Mouse (Mus musculus) mouse embryonic stem cell (cell line): ENCODE results near the gene Mllt3.

Experiments
- in situ Hi-C, 2 experiments: fragments of 300-500 bp; cut with MboI; formaldehyde crosslinking; loops; 1 replicate in 1 of 2; 3 replicates in 1 of 2; pipeline ENCODE4 v1.14.3; 2019 to 2020; ENCODE audit warnings: low sequenced_read_pairs in 2 of 2, low pct_unique_long_range_greater_than_20kb in 1 of 2, mixed read lengths in 1 of 2; ENCODE audit not compliant: unreplicated experiment in 1 of 2

Gene Mllt3

GRCm38 (mm10) chr4:87857982-87858381 lies 175.2 kb downstream of the Mllt3 start:
- in situ Hi-C loops = no loop called here

DNA sequence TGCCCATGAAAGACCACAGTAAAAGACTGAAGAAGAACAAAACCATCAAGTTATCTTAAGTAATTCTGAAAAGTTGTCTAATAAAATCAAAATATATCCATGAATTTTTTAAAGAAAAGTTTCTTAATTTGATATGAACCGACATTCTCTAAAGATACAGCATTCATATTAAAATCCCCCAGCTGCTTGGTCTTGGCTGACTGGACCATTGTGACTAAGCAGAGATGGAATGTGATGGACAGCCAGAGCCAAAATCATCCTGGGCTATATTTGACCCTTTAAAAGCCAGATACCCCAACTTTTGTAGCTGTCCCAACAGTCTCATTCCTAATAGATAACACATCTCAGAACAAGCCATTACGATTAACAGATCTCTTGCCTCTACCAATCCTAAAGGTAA lies 180.7 kb downstream of the Mllt3 start:
- in situ Hi-C loops = no loop called here

- in situ Hi-C loops = no loop called here
Measured at GRCm38 (mm10) chr4:87850051-87850450, 183.1 kb downstream of the Mllt3 start.

DNA sequence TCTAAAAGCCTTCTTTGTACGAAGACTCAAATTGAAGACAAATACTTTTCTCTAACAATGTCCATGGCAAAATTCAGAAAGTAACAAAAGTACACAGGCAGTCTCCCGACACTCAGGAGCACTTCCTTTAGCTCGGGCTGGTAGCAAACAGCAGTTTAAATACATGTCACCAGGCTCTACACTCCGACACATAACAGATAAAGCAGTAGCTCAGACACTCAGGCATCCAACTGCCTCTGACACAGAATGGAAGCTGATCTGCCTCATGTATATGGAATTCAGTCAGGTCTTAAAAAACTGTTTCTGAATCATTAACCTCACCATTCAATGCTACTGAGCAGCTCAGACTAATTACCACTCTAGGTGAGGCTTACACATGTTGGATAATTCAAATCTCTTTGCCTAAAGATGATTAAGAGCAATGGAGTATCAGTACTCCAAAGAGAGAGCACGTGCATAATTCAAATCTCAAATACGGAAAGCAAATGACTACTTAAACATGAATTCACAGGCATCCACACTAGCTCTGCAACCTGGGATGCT lies 188.4 kb downstream of the Mllt3 start:
- in situ Hi-C loops = no loop called here

GRCm38 (mm10) chr4:87840210-87840910 lies 192.8 kb downstream of the Mllt3 start:
- in situ Hi-C loops = no loop called here

- in situ Hi-C loops = no loop called here
Measured at GRCm38 (mm10) chr4:87838716-87839115, 194.4 kb downstream of the Mllt3 start.

DNA sequence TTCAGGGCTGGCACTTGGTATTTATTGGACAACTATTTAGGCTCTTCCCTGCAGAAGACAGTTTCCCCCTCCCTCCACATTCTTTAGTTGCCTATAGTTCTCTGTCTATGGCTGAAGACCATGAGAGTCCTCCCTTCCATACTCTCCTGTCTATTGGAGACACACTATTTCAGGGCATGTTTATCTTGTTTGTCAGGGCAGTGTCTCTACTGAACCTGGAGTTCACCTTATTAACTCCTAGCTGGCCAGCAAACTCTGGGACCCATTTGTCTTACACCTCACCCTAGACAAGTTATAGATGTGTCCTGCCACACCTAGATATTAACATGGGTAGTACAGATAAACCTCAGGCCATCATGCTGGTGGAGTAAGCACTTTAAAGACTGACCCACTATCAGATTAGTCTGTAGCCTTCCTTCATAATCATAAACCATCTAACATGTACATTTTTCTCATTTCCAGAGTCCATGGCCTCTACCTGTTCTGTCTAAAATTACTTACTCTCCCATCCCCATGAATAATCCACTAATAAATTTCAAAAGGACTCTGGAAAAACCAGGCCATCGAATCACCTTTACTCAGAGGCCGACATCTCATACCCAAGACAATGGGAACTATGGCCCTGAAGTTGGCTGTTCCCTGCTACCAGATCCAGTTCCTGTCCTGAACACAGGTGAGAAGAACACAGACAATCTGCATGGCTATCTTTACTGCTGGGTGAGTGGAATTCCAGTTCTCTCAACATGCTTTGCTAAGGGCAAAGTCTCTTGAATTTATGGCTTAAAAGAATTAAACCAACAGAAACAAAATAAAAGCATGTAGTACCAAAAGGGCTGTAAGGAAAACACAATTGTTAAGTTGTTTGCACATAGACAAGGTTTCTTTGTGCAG lies 195.4 kb downstream of the Mllt3 start:
- in situ Hi-C loops = no loop called here

DNA sequence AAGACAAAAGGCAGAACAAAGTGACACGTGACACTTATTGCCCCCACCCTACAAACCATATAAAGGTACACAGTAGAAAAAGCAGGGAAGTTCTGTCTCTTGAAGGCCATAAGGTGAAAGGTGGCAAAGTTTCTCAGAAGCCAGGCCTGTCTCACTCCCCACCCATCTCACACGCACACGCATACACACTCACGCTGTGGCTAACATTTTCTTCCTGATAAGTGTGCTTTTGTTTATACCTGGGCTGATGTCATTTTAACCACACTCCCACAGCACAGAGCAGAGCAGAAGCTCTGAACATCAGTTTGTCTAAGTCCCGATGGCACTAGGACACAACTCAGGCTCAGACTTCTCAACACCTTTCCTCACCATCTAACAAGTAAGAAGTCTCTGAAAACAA lies 196.9 kb downstream of the Mllt3 start:
- in situ Hi-C loops = no loop called here

DNA sequence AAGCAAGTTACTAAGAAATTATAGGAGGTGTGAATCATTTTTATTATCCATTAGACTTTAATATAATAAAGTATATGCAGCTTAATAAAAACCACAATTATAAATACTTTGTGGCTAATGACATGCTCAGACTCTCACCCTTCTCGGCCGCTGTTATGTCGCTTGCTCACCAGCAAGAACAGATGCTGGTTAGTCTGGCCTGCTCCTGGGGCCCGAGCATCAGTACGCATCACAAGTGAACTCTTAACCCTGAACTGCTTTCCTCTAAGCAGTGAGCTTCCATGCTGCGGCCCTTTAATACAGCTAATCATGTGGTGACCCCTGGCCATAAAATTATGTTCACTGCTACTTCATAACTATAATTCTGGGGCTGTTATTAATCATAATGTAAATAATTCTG lies 198.0 kb downstream of the Mllt3 start:
- in situ Hi-C loops = no loop called here

GRCm38 (mm10) chr4:87834310-87834709 lies 198.9 kb downstream of the Mllt3 start:
- in situ Hi-C loops = no loop called here

DNA sequence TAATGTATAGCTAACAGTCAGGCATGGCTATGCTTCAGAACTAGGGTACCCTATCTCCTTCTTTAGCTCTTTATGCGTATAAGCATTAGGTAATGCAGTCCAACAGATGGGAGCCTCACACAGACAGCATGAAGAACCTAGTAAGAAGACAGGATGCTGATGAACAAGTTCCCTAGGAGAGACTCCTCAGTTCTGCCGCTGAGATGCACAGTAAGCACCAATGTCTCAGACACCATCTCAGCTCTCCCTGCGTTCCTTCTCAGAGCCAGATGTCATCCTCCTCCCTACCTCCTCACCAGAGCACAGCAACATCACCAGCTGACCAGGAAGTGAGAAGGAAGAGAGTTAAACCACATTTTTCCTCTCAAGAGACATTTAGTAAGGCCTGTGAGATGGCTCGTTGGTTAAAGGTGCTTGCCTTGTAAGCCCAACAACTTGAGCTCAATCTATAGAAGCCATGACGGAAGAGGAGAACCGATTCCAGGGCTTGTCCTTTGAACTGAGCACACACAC lies 202.3 kb downstream of the Mllt3 start:
- in situ Hi-C loops = no loop called here

DNA sequence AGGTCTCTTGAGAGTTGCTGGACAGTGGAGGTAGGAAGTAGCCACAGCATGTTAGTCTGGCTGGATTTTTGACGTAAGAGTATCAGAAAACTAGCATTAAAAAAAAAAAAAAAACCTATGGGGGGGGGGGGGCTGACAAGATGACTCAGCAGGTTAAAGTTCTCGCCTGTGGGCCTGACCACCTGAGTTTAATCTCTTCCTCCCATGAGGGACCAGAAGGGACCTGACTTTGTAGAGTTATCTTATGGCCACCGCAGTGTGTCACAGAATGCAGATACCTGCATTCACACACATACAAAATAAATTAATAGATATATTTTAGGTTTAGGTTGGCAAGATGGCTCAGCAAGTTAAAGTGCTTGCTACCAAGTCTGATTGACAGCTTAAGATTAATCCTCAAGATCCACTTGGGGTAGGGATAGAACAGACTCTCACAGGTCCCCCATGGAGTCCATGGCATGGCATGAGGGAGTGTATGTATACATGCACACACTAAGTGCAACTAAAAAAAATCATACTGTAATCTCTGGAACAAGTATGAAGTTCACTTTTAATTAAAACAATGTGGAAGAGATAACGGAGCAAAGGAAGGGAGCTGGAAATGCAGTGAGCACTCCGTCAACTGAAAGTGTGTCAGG lies 203.6 kb downstream of the Mllt3 start:
- in situ Hi-C loops = no loop called here

- in situ Hi-C loops = no loop called here
Measured at GRCm38 (mm10) chr4:87826336-87826735, 206.8 kb downstream of the Mllt3 start.

- in situ Hi-C loops = no loop called here
Measured at GRCm38 (mm10) chr4:87823623-87824022, 209.5 kb downstream of the Mllt3 start.

- in situ Hi-C loops = no loop called here
Measured at GRCm38 (mm10) chr4:87823191-87823590, 210.0 kb downstream of the Mllt3 start.

DNA sequence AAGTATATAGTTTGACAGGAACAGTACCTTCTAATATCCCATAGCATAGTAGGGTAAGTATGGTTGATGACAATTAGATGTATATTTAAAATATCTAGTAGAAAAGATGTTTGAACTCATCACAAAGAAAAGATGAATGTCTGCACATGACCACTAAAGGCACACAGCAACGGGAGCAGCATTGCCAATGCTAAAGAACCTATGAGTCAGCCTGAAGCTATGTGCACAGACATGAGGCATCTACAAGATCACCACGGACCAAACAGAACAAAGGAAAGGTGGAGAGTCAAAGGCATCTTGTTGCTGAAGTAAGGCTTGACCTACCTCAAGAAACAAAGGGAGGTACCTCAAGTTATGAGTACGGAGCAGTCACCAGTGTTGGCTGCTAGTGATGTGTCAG lies 212.3 kb downstream of the Mllt3 start:
- in situ Hi-C loops = no loop called here

DNA sequence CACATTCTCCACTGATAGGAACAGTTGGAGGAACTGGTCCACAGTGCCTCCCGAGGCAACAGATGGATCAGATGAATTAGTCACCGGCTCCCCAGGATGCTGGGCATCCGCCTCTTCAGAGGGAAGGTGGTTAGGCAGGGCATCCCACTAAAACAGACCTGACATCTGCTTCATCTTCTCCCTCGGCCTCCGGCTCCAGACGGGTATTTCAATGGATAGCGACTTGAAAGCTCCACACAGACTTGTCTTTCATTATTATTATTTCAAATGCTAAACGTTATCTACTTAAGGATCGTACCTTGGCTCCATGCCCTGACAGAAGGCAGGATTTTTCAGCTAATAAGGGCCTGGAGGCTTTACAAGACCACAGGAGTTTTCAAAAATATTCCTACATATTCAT lies 214.0 kb downstream of the Mllt3 start:
- in situ Hi-C loops = no loop called here

GRCm38 (mm10) chr4:87818276-87818675 lies 214.9 kb downstream of the Mllt3 start:
- in situ Hi-C loops = no loop called here
